Mouse (Mus musculus) thymus, postnatal 14 days (tissue): ENCODE results near the gene Fshr.
"Not testable (repeated sequence)": the region's sequence is repeated elsewhere in the genome, so short reads cannot be mapped to it uniquely, and the experiment has no call there.

ENCODE experiments used
- DNase-seq: peaks from one replicate; pipeline ENCODE4 v3.0.0; 2021

Fshr gene

GRCm38 (mm10) chr17:89200575-89200974, at the start of gene Fshr:
TSS of gene Fshr (minus strand) at chr17:89200675.
- no peak for DNase-seq

- no peak for DNase-seq
These were observed 1.7 kb upstream of the Fshr start for GRCm38 (mm10) chr17:89202181-89202580.

GRCm38 (mm10) chr17:89173545-89173944, 26.9 kb downstream of the Fshr start:
- DNase-seq, result no peak

GRCm38 (mm10) chr17:89164773-89165172, 35.7 kb downstream of the Fshr start:
- no peak for DNase-seq

- no peak for DNase-seq
These were observed 38.0 kb downstream of the Fshr start for GRCm38 (mm10) chr17:89162475-89162874.

- not testable (repeated sequence) for DNase-seq
These were observed 41.1 kb downstream of the Fshr start for GRCm38 (mm10) chr17:89159343-89159742.

GRCm38 (mm10) chr17:89144806-89145205, 55.7 kb downstream of the Fshr start:
- DNase-seq, result no peak

GRCm38 (mm10) chr17:89120023-89120422, 80.5 kb downstream of the Fshr start:
- DNase-seq, result no peak

- no peak for DNase-seq
These were observed 81.2 kb downstream of the Fshr start for GRCm38 (mm10) chr17:89119250-89119649.

- no peak for DNase-seq
These were observed 86.5 kb downstream of the Fshr start for GRCm38 (mm10) chr17:89113944-89114343.

- no peak for DNase-seq
These were observed 99.6 kb downstream of the Fshr start for GRCm38 (mm10) chr17:89100719-89101350.

- DNase-seq, result not testable (repeated sequence)
These were observed 100.7 kb downstream of the Fshr start for GRCm38 (mm10) chr17:89099733-89100132.

GRCm38 (mm10) chr17:89089692-89090475, 110.6 kb downstream of the Fshr start:
- no peak for DNase-seq

GRCm38 (mm10) chr17:89082897-89083296, 117.6 kb downstream of the Fshr start:
- DNase-seq, result no peak

GRCm38 (mm10) chr17:89079706-89080105, 120.8 kb downstream of the Fshr start:
- no peak for DNase-seq

- no peak for DNase-seq
These were observed 136.0 kb downstream of the Fshr start for GRCm38 (mm10) chr17:89064327-89065095.

- DNase-seq, result no peak
These were observed 138.0 kb downstream of the Fshr start for GRCm38 (mm10) chr17:89062348-89062949.

GRCm38 (mm10) chr17:89051031-89051563, 149.4 kb downstream of the Fshr start:
- no peak for DNase-seq

- no peak for DNase-seq
These were observed 151.4 kb downstream of the Fshr start for GRCm38 (mm10) chr17:89049071-89049470.

GRCm38 (mm10) chr17:89046016-89046415, 154.5 kb downstream of the Fshr start:
- DNase-seq, result no peak

- no peak for DNase-seq
These were observed 163.8 kb downstream of the Fshr start for GRCm38 (mm10) chr17:89036723-89037122.

- DNase-seq, result no peak
These were observed 164.4 kb downstream of the Fshr start for GRCm38 (mm10) chr17:89036049-89036448.

- DNase-seq, result no peak
These were observed 165.8 kb downstream of the Fshr start for GRCm38 (mm10) chr17:89034627-89035026.
